Mouse (Mus musculus) liver, embryonic 14.5 days (tissue): ENCODE data around the gene Cyp2d11. TPM values are rescaled to one million over a fixed set of nuclear protein-coding genes. Genes with fewer than 3 reads are reported as not detected.

Experiments
- ATAC-seq: fragments of 200-750 bp; cut with Nextera tagmentation; 2 replicates; pipeline ENCODE4 v1.8.0; 2017; ENCODE audit warnings: moderate number of reproducible peaks, mild to moderate bottlenecking, moderate library complexity; ENCODE audit not compliant: insufficient read depth
- DNase-seq, 3 experiments: peaks; one replicate each; pipeline ENCODE4 v3.0.0-alpha.2; 2012 to 2013; ENCODE audit warnings: low read depth in 3 of 3, low spot score in 3 of 3
- H3K27ac ChIP-seq: fragments of 300-500 bp; sonication (generic); 2 replicates; pipeline ENCODE4 v1.5.1; 2014; ENCODE audit warnings: moderate library complexity, mild to moderate bottlenecking, control low read depth, inconsistent platforms
- H3K27me3 ChIP-seq: fragments of 300-500 bp; sonication (generic); 2 replicates; pipeline ENCODE4 v1.6.1; 2014; ENCODE audit warnings: mild to moderate bottlenecking, low read length, moderate library complexity; ENCODE audit not compliant: control insufficient read depth, insufficient read depth
- H3K36me3 ChIP-seq: fragments of 300-500 bp; sonication (generic); replicated peaks from 2 replicates; pipeline ENCODE4 v1.6.1; 2014; ENCODE audit warnings: low read depth; ENCODE audit not compliant: control insufficient read depth, insufficient read depth
- H3K4me1 ChIP-seq, 2 experiments: fragments of 200-500 bp in 1 of 2; fragments of 300-500 bp in 1 of 2; sonication (generic) in 1 of 2; replicated peaks; 2 replicates each; pipeline ENCODE4 v1.6.1; 2012 to 2014; ENCODE audit warnings: antibody characterized with exemption in 1 of 2, inconsistent platforms in 1 of 2, low read length in 1 of 2; ENCODE audit not compliant: control insufficient read depth in 2 of 2, insufficient read depth in 2 of 2
- H3K4me2 ChIP-seq: fragments of 300-500 bp; sonication (generic); 2 replicates; pipeline ENCODE4 v1.6.1; 2014; ENCODE audit warnings: low read depth, mild to moderate bottlenecking, control low read depth, moderate library complexity
- H3K4me3 ChIP-seq, 2 experiments: fragments of 200-500 bp in 1 of 2; fragments of 300-500 bp in 1 of 2; sonication (generic) in 1 of 2; 2 replicates each; pipeline ENCODE4 v1.5.1; 2012 to 2014; ENCODE audit warnings: low read depth in 2 of 2, low read length in 2 of 2, mild to moderate bottlenecking in 2 of 2, control low read depth in 1 of 2, inconsistent platforms in 1 of 2, moderate library complexity in 1 of 2; ENCODE audit not compliant: insufficient read depth in 1 of 2
- H3K9ac ChIP-seq: fragments of 300-500 bp; sonication (generic); replicated peaks from 2 replicates; pipeline ENCODE4 v1.6.1; 2014; ENCODE audit warnings: mild to moderate bottlenecking, control low read depth, moderate library complexity
- H3K9me3 ChIP-seq: fragments of 300-500 bp; sonication (generic); 2 replicates; pipeline ENCODE4 v1.6.1; 2016; ENCODE audit warnings: low read length, mixed read lengths; ENCODE audit not compliant: control insufficient read depth
- CTCF ChIP-seq: IDR thresholded peaks from 2 replicates; pipeline ENCODE4 v1.5.1; 2016; ENCODE audit warnings: antibody characterized with exemption, low read depth, control low read depth
- EP300 ChIP-seq: IDR thresholded peaks from 2 replicates; pipeline ENCODE4 v1.6.1; 2016; ENCODE audit warnings: antibody characterized with exemption, low read depth
- WGBS: fragments of 180-500 bp; shearing (Covaris S2); extraction: QIAGEN DNeasy Blood & Tissue Kit; methylation state at CpG from one replicate; pipeline ENCODE4 v1.1.7; 2014; ENCODE audit not compliant: insufficient replicate concordance; 5-methylcytosine and 5-hydroxymethylcytosine counted together
- polyA plus RNA-seq, 2 experiments: library from polyadenylated mRNA; depleted of rRNA in 1 of 2; stranded (reverse) in 1 of 2; unstranded in 1 of 2; fragments of >200 nt; fragmentation: Nextera tagmentation in 1 of 2; extraction: Ambion mirVana in 1 of 2; gene quantifications; 2 replicates each; pipeline versions ENCODE4 v1.2.1 to v1.2.3; 2012 to 2014

The Cyp2d11 gene
- polyA plus RNA-seq, 2 experiments: 0.09 TPM; not detected in 1

DNA sequence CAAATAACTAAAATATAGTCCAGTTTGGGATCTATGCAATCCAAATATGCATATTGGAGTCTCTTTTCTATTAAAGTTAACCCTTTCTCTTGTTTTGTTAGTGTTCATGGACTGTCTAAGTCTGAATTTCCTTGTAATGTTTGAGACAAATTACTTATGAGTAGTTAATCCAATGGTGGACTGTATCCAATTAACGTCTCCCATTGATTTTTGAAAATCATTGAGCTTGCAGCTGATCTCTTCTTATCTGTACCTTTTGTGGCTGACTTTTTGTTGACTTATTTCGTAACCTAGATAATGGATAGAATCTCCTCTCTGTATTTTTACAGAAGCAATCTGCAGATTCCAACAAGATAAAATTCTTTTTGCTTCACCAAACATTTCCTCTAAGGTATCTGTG is 11.4 kb downstream of the Cyp2d11 start:
- Histone ChIP-seq H3K36me3 (no peaks in the 10 kb centered on the region), H3K4me2 (no peak overlapping the region), H3K4me3 (no peak overlapping the region), H3K9me3 (no peaks in the 10 kb centered on the region), H3K4me1 (peaks cover 0 to 9% of the 10 kb centered on the region in 2 experiments; a peak in 2 of 4 replicates), H3K27ac (no peak overlapping the region), H3K9ac (no peak overlapping the region), H3K27me3 (no peaks in the 10 kb centered on the region)
- WGBS: 48% methylated on average over 2 of the region's 2 CpGs
- TF ChIP-seq CTCF (no peak), EP300 (no peak)
- ATAC-seq (no peak), DNase-seq (no peak)

DNA sequence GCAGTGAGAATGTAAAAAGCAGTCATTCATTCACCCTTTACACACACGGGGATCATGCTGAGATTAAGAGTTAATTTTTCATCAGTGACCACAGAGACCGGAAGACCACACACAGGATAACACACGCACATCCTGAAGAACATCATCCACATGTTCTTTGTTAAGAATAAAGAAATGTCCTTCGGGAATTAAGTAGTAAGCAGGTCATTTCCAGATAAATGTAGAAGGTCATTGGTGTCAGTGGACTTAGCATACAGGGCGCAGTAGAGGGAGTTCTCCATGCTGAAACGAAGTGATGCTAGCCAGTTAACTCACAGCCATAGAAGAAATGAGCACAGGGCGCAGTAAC is 13.1 kb downstream of the Cyp2d11 start:
- ATAC-seq (no peak), DNase-seq (no peak)
- Histone ChIP-seq H3K36me3 (no peaks in the 10 kb centered on the region), H3K27me3 (no peaks in the 10 kb centered on the region), H3K4me3 (peak overlapping the region in 1 of 2 experiments; percentile 28; a peak in 1 of 4 replicates), H3K4me2 (peak overlapping the region; percentile 27), H3K9ac (no peak overlapping the region), H3K27ac (no peak overlapping the region), H3K9me3 (no peaks in the 10 kb centered on the region), H3K4me1 (peaks cover 0 to 11% of the 10 kb centered on the region in 2 experiments; a peak in 2 of 4 replicates)
- WGBS: 35% methylated on average over 7 of the region's 7 CpGs
- TF ChIP-seq CTCF (no peak), EP300 (no peak)

DNA sequence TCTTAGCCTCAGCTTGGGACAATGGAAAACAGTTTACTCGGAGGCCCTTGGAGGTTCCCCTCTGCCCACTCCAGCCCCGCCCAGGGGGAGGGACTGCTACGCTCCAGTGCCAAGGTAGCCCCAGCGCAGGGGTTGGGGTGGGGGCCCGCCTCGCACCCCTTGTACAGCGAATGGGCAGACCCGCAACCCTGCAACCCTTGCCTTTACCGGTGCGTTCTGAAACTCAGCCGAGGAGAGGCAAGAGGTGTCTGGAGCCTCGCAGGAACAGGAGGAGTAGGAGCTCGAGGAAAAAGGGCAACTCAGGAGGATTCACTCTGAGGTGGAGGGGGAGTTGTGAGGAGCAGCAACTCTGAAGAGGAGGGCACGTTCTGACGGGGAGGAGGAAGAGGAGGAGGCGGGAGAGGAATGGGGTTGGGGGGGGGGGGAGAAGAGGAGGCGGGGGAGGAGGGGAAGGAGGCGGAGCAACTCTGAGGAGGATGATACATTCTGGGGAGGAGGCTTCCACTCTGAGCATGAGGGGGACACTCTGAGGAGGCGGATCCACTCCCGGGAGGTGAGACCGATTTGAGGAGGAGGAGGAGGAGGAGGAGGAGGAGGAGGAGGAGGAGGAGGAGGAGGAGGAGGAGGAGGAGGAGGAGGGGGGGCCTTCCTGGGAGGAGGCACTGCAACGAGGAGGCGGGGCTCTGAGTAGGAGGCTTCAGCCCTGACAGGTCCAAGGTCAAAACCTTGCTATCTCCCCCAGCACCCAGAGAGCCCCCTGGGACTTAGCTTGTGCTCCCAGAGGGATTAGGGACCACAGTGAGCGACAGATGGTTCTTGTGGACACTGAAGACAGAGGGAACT is 13.7 kb downstream of the Cyp2d11 start, which contains the start of gene Cyp2d22:
Cyp2d22 (minus strand) TSS at position 390 of the 843 bp plus-strand sequence.
- peak; percentile 63 for ATAC-seq
- H3K9me3 ChIP-seq: no peaks in the 10 kb centered on the region
- H3K9ac ChIP-seq: no peak within 1 kb of the TSS
- H3K4me2 ChIP-seq: peak within 1 kb of the TSS; percentile 50
- 2% methylated on average over 18 of the region's 24 CpGs for WGBS
- peaks cover 0 to 11% of the 10 kb centered on the region in 2 experiments; a peak in 2 of 4 replicates for H3K4me1 ChIP-seq
- H3K4me3 ChIP-seq: peak within 1 kb of the TSS; percentile 40 to 53
- no peak within 1 kb of the TSS; the same call in 1 of the 2 replicates for H3K27ac ChIP-seq
- no peaks in the 10 kb centered on the region for H3K27me3 ChIP-seq
- TF ChIP-seq CTCF (no peak), EP300 (no peak)
- no peaks in the 10 kb centered on the region for H3K36me3 ChIP-seq
- no peak for DNase-seq

DNA sequence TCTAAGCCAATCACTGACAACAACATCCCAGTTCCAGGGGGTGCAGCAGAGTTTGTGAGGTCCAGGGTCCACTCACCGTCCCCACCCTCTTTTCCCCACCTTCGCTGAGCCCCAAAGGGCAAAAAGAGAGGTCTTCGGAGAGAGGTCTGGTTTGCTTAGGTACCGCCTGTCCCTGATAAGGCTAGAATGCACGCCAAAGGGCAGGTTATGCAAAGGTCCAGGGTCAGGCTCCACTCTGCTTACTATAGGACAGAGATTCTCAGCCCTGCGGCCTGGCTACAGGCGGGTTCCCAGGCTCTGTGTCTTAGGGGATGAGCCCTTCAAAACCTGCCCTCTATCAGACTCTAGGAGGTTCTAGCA is 14.3 kb downstream of the Cyp2d11 start:
- no peak for TF ChIP-seq EP300
- TF ChIP-seq CTCF: no peak
- Histone ChIP-seq H3K36me3 (no peaks in the 10 kb centered on the region), H3K27me3 (no peaks in the 10 kb centered on the region), H3K4me2 (peak overlapping the region; percentile 50), H3K27ac (no peak overlapping the region), H3K9me3 (no peaks in the 10 kb centered on the region), H3K9ac (no peak overlapping the region), H3K4me1 (peaks cover 0 to 11% of the 10 kb centered on the region in 2 experiments; a peak in 2 of 4 replicates), H3K4me3 (peak overlapping the region; percentile 40 to 53)
- ATAC-seq: peak; percentile 77
- DNase-seq: peak in 2 of 3 experiments; percentile 24 to 34
- WGBS: 26% methylated on average over 7 of the region's 7 CpGs

DNA sequence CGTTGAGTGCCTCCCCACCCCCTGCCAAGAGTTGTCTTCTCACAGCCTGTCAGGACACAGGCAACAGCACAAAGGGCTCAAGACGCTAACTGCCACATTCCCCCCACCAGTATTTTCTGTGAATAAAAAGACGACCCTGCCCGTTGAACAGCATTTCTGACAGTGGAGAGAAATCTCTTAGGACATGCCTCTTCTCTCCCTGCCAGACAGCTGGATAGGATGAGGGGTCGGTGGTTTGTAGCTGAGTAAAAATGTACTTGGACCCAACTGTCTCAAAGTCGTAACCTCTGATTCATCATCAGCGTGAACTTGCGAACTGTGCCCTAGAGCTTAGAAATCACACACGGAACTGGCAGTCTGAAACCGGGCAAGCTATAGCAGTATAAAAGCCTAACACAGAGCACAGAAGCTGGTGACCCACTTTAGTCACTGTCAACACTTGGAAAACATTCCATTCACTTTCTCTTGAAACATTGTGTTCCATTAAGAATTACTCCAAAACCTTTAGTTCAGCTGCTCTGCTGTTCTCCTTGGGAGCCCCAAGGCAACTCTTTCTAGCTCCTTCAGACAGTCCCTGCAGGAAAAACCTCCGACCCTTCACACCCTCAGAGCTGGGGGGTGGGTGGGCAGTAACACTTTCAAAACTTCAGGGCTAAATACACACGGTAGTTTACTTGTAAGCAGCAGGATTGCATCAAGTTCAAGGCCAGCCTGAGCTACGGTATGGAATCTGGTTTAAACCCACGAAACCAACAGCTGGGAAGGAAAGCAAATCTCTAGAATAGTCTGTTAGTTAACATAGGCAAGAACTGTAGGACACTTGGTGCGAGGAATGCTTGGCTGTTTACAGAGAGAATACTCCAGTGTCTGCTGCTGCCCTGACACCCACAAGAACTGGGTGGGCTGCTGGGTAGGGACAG is 15.3 kb downstream of the Cyp2d11 start:
- DNase-seq: no peak
- Histone ChIP-seq H3K9me3 (no peaks in the 10 kb centered on the region), H3K4me3 (peak overlapping the region; percentile 3 to 14; a peak in 2 of 4 replicates), H3K27ac (no peak overlapping the region; the same call in 1 of the 2 replicates), H3K27me3 (no peaks in the 10 kb centered on the region), H3K9ac (no peak overlapping the region), H3K36me3 (no peaks in the 10 kb centered on the region), H3K4me2 (peak overlapping the region; percentile 18), H3K4me1 (peaks cover 0 to 11% of the 10 kb centered on the region in 2 experiments; a peak in 2 of 4 replicates)
- WGBS: 53% methylated on average over 15 of the region's 15 CpGs
- no peak for TF ChIP-seq EP300
- no peak for TF ChIP-seq CTCF
- no peak for ATAC-seq
